Mouse (Mus musculus) small intestine, adult 2 months (tissue): ENCODE data around the gene Dip2c.

Experiments
- CTCF ChIP-seq: fragments of 200-500 bp; IDR thresholded peaks from 2 replicates; pipeline ENCODE4 v1.5.1; 2012; ENCODE audit warnings: low read depth, mild to moderate bottlenecking, control low read depth, inconsistent platforms, low read length, moderate library complexity, mixed read lengths; ENCODE audit not compliant: insufficient replicate concordance, insufficient read length; ENCODE audit errors: extremely low read depth
- POLR2A ChIP-seq: fragments of 200-500 bp; IDR thresholded peaks from 2 replicates; pipeline ENCODE4 v1.6.1; 2012; ENCODE audit warnings: low read depth, mild to moderate bottlenecking, control low read depth, inconsistent platforms, low read length, moderate library complexity

- TF ChIP-seq CTCF (no peak), POLR2A (no peak)
These were observed 407.0 kb downstream of the Dip2c start for GRCm38 (mm10) chr13:9683280-9683679.
